Mouse (Mus musculus): ENCODE data around the gene Larp6.

The Larp6 gene

DNA sequence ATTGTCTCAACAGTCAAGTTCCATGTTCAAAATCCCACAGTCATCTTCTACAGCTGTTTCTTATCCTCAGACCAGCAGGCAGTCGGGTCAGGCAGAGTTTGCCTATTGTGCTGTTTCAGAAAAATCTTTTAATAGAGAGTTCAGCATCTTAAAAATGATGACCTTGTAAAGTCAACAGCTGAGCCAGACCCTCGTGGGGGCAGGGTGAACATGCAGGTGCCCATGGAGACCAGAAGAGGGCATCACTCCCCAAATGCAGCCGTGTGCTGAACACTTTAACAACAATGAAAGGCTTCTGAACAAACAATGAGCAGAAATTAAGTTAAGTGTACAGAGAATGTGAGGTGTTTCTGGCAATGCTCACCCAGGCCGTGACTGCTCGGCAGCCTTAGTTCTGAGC is 3.0 kb downstream of the Larp6 start:
- no peak for DNase-seq

GRCm38 (mm10) chr9:60718284-60718683 is 5.5 kb downstream of the Larp6 start:
- peak; percentile 64 for DNase-seq

DNA sequence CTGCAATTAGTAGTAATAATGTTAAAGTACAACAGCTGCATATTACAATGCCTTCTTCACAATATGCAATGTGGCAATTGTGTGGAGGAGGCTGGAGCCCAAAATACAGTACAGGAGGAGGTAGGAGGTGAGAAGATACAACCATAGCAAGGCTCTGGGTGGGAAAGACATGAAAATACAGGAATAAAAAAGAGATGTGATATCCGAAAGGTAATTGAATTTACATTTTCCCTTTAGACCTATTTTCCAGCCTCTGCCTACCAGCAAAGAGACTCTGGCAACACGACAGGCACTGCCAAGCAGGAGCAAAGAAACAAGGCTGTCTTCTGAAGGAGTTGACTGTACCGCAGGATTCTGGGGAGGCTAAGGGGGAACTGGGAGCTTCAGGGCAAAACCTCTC is 6.9 kb downstream of the Larp6 start:
- no peak for DNase-seq

GRCm38 (mm10) chr9:60724968-60725367 is 12.2 kb downstream of the Larp6 start:
- DNase-seq, result no peak

DNA sequence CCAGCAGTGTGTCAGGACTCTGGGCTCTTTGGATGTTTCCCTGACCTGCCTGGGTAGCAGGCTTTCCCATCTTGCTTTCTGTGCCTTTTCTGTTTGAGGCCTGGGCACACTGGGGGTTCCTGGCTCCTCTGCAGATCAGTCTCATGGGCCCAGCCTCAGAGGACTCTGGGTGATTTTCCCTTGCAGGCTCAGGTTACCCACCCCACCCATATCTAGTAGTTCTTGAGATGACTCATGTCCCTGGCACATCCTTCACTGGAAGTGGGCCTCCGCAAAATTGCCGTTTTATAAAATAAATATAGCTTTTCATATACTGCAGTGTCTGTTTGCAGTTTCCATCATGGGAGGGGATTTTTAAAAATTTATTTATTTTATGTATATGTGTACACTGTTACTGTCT is 21.5 kb downstream of the Larp6 start:
- DNase-seq, result no peak

DNA sequence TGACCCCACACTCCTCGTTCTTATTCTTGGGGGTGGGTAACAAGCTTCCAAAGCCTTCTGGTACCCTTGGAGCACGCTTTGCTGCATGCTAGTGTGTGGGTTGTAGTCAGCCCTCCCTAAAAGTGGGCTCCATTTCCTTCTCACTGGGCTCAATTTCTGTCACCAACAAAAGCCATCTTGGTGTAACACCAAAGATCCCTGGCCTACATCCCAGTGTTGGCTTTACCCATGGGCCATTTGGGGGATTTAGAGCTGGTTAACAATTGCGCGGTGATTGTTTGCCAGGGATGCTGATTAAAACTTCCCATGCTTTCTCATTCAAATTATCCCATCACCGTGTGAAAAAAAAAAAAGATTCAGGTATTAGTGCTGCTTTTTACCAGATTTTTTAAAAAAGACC is 26.3 kb downstream of the Larp6 start:
- no peak for DNase-seq

DNA sequence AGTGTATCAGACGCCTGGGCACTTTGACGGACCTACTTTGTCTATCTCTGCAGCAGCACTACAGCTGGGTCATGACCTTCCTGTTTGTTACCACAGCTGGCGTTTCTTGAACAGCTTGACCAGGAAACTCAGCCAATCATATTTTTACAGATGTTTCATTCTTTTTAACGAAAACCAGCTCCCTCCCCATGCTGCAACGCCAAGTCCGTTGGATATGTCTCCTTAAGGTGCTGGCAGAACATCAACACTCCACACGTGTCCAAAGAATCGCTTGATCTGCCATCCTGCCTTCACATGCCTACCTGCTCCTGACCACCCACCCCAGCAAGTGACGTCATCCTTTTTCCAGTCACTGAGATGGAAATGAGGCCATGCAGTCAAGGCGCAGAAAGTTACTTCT is 28.6 kb downstream of the Larp6 start:
- no peak for DNase-seq

DNA sequence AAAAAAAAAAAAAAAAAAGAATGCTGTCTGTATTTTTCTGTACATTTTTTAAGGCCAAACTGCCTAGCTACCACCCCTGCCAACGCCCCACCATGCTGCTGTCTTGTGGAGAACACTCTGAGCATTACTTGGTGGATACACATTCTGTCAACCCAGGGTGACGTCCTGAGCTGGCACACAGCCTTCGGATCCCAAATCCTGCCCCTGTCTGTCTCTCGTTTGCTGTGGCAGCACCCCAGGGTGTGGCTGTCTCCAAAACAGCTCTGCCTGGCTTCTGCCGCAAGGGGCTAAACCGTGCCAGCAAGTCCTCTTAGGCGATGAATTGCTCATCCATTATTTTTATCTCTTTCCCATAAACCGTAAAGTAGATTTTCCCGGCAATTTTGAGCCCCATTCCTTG is 29.7 kb downstream of the Larp6 start:
- peak; percentile 71 for DNase-seq

GRCm38 (mm10) chr9:60743180-60743900 is 30.6 kb downstream of the Larp6 start:
- peak; percentile 48 for DNase-seq

DNA sequence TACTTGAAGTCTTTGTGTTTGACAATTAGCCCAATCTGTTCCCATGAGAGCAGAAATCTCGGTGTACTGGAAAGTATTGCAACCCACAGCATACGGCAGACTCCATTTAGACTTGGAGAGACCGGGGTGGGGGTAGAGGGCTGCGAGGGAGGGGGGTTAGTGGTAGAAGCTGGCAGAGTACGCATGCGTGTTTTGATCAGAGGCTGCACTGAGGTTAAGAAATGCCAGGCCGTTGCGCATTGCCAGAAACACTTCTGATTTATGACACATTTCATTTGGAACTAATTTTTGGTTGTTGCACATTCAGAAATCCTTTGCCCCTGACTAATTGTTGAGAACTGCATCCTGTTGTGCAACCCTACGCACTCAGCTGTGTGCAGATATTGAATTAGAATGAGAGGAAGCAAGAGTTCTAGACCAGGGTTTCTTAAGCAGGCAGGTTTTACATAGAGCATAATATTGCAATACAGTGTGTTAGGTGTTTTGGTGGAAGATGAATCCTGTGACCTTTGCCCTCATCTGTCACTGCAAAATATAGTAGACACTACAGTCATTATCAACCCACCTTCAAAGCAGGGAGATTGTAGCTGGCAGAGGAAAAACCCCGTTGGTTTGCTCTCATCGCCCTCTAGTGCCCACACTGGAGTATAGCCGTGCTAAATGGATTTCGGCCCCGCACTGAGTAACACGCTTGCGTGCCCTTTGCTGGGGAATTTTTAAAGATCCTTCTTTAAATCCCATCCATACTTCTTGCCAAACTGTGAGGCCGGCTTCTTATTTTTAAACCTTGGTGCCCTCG is 31.6 kb downstream of the Larp6 start:
- DNase-seq, result peak; percentile 73

DNA sequence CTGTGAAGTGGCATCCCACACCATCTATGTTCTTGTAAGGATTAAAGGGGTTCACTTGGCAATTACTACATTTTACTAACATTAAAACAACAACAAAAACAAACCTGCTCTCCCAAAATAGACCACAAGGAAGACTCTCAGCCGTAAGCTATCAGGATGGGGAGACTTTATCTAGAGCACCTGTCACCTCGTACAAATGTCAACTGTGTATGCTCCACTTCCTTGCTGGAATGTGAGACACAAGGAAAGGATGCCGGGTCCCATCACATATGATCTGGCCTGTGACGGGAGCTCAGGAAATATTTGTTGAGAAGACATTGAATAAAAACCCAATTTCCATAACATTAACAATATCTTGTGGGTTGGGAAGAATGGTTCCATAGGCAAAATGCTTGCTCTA is 32.2 kb downstream of the Larp6 start:
- no peak for DNase-seq

- no peak for DNase-seq
Measured at GRCm38 (mm10) chr9:60746561-60746960, 33.8 kb downstream of the Larp6 start.

DNA sequence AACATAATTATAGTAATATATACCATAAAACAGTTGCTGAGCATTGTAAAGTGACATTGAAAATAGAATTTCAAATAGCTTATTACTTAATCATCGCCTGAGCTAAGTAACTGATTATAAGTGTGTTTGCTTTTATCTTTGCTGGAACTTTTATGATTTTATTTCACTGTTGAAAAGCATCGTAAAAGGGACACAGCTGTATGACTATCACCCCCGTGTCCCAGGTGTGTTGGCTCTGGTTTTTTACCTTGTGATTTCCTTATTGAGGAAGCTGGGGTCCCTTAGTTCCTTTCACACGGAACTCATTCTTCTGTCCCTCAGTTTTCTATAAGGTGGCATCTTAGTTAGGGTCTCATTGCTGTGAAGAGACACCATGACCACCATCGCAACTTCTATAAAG is 34.9 kb downstream of the Larp6 start:
- no peak for DNase-seq

GRCm38 (mm10) chr9:60748191-60748590 is 35.4 kb downstream of the Larp6 start:
- DNase-seq, result no peak

GRCm38 (mm10) chr9:60749105-60749504 is 36.3 kb downstream of the Larp6 start:
- DNase-seq, result no peak

GRCm38 (mm10) chr9:60751098-60751497 is 38.3 kb downstream of the Larp6 start:
- no peak for DNase-seq

GRCm38 (mm10) chr9:60751971-60752370 is 39.2 kb downstream of the Larp6 start:
- DNase-seq, result no peak

DNA sequence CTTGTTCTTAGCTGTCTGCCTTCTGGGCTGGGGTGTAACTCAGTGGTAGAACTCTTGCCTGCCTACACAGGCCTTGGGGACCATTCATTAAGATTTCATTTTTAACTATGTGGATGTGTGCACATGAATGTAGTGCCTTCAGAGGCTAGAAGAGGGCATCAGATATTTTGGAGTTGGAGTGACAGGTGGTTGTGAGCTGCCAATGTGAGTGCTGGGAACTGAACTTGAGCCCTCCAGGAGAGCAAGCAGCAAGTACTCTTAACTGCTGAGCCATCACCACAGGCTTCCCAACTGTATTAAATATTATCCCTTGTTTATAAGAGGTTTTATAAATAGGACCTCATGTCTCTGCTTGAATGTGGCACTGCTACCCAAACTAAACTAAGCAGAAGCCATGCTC is 39.8 kb downstream of the Larp6 start:
- DNase-seq, result no peak

- peak; percentile 58 for DNase-seq
Measured at GRCm38 (mm10) chr9:60756258-60756657, 43.5 kb downstream of the Larp6 start.

- no peak for DNase-seq
Measured at GRCm38 (mm10) chr9:60756866-60757740, 44.3 kb downstream of the Larp6 start.

GRCm38 (mm10) chr9:60757817-60758216 is 45.0 kb downstream of the Larp6 start:
- DNase-seq, result no peak

DNA sequence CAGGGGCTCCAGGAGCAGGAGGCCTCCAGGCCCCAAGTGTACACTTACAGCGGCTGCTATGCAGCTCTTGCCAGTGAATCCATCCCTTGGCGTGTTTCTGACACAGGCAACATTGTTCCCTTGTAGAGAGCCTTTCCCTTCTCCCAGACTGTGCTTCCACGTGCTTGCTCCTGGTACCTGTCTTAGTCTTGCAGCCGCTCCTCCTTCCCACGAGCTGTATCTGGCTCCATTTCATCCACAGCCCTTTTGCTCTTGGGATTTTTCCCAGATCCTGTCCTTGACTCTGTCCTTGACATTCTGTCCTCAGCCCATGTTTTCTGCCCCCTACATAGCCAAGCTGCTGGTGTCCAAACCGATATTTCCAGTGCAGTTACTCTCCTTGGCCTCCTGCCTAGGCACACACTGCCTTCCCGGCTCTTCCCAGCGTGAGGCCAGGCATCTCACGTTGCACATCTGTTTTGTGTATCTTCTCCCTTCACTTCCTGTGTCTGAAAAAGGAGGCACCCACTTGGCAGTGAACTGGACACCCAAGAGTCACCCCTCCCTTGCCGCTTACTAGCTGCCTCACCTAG is 46.7 kb downstream of the Larp6 start:
- no peak for DNase-seq

DNA sequence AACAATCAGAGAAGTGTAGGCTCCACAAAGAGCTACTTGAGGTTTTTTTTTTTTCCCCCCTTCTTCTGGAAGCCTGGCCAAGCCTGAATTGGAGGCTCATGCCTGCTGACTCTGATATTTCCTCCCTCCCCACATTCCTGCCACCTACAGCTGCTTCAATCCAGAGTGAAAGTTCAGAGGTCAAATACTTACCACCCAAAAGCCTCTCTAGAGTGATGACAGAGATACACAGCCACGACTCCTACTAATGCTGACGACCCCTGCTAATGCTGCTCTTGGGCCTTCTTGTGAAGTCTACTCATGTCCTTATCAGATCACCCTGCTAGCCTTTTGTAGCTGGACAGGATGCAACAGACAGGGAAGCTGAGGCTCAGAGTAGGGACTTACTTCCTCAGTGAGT is 52.4 kb downstream of the Larp6 start:
- no peak for DNase-seq
